Mouse (Mus musculus): Measurements from ENCODE around the gene Sgms1. TPM values are rescaled to one million over a fixed set of nuclear protein-coding genes. Genes with fewer than 3 reads are reported as not detected.
A peak's percentile ranks its signal among the peaks of the same experiment; 100 is the strongest.

Sgms1 gene
- polyA plus RNA-seq, 1 experiment from 2014 or later: 43.0 TPM

DNA sequence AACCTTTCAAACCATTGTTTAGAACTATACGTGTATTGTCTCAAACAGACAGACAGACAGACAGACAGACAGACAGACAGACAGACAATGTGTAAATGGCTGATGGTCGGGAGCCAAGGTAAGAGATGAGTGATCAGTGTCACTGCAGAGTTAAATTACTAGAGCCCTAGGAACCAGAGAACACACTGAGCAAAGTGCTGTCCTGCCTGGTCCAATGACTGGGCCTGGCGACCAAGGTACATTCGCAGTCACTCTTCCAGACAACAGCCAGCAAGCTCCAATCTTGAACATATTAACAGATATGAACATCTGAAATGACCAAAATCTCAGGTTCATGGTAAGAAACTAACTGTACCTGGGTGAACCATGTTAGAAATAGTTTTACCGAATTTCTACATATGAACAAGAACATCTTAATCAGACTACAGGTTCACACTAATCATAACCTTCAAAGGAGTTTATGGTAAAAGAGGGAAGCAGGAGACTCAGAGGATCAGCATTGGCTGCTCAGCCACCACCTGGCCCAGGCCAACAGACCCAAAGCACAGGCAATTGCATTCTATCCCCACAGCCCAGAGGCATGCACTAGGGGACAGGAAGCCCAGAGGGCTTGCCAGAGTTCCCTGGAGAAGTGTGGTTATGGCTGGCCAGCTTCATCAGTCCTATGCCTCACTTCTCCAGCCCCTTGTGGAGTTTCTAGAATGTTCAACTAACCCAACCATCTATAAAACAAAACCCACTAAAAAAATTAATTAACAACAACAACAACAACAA lies 104.6 kb downstream of the Sgms1 start:
- Histone ChIP-seq H3K27ac (ENCODE audit: low read length) (no peak overlapping the region), H3K9ac (ENCODE audit: low read length) (no peak overlapping the region), H3K4me1 (ENCODE audit: control insufficient read depth, insufficient read depth, low read length) (0 out of 2 replicates have a peak, but pooled peaks cover 12% of the 10 kb centered on the region), H3K27me3 (ENCODE audit: control insufficient read depth, insufficient read depth, low read length) (no peaks in the 10 kb centered on the region), H3K4me3 (replicated peaks; ENCODE audit: low read length) (no peak overlapping the region), H3K4me2 (ENCODE audit: low read depth, low read length) (no peak overlapping the region), H3K9me3 (replicated peaks; ENCODE audit: control insufficient read depth, low read length) (no peaks in the 10 kb centered on the region), H3K36me3 (ENCODE audit: control insufficient read depth, insufficient read depth, low read length) (no peaks in the 10 kb centered on the region)
- ATAC-seq (ENCODE audit: insufficient read depth, low FRiP score): no peak
- 93% methylated on average over 5 of the region's 5 CpGs for WGBS

DNA sequence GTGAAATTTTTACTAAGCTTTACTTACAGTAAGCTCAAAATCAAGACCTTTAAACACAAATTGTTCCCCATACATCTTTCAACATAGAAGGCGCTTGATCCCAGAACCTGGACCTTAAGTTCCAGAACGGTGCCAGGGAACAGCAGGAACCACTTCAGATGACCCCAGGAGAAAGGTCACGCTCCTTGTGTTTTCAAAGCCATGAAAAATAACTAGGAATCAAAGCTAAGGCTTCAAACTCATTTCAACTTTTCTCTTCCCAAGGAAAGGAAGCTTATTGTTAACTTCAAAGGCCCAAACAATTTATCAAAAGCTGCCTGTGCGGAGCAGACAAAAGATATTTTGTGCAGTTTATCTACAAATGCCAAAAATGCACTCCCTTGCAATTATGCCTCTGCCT lies 107.6 kb downstream of the Sgms1 start:
- Histone ChIP-seq H3K9me3 (replicated peaks; ENCODE audit: control insufficient read depth, low read length) (no peaks in the 10 kb centered on the region), H3K27me3 (ENCODE audit: control insufficient read depth, insufficient read depth, low read length) (no peaks in the 10 kb centered on the region), H3K9ac (ENCODE audit: low read length) (no peak overlapping the region), H3K4me3 (replicated peaks; ENCODE audit: low read length) (no peak overlapping the region), H3K4me1 (ENCODE audit: control insufficient read depth, insufficient read depth, low read length) (peaks cover 3% of the 10 kb centered on the region; the same call in 1 of the 2 replicates), H3K27ac (ENCODE audit: low read length) (no peak overlapping the region), H3K4me2 (ENCODE audit: low read depth, low read length) (no peak overlapping the region), H3K36me3 (ENCODE audit: control insufficient read depth, insufficient read depth, low read length) (no peaks in the 10 kb centered on the region)
- ATAC-seq (ENCODE audit: insufficient read depth, low FRiP score): no peak
- 68% methylated on average over 4 of the region's 4 CpGs for WGBS

DNA sequence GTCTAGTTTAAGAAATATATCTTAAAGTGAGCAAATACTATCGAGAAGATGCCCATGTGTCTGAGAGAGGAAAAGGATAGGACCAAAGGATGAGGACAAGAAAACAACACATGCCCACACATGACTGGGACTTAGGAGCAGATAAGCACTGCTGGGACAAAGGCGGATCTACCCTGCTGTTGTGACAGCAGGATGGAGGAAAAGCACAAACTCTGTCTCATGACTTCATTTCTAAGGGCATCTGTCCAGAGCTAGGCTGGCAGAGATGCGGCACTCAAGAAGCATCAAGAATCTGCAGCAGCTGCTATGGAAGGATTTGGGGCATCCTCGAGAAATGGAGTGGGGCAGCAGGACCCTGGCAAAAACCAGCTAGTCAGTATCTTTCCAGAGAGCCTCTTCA lies 109.1 kb downstream of the Sgms1 start:
- no peaks in the 10 kb centered on the region for H3K9me3 ChIP-seq (replicated peaks; ENCODE audit: control insufficient read depth, low read length)
- H3K27me3 ChIP-seq (ENCODE audit: control insufficient read depth, insufficient read depth, low read length): no peaks in the 10 kb centered on the region
- no peak overlapping the region for H3K4me3 ChIP-seq (replicated peaks; ENCODE audit: low read length)
- no peaks in the 10 kb centered on the region for H3K36me3 ChIP-seq (ENCODE audit: control insufficient read depth, insufficient read depth, low read length)
- H3K4me2 ChIP-seq (ENCODE audit: low read depth, low read length): no peak overlapping the region
- no peak overlapping the region for H3K27ac ChIP-seq (ENCODE audit: low read length)
- H3K4me1 ChIP-seq (ENCODE audit: control insufficient read depth, insufficient read depth, low read length): peaks cover 3% of the 10 kb centered on the region; the same call in 1 of the 2 replicates
- 74% methylated on average over 4 of the region's 4 CpGs for WGBS
- no peak overlapping the region for H3K9ac ChIP-seq (ENCODE audit: low read length)
- ATAC-seq (ENCODE audit: insufficient read depth, low FRiP score): no peak

DNA sequence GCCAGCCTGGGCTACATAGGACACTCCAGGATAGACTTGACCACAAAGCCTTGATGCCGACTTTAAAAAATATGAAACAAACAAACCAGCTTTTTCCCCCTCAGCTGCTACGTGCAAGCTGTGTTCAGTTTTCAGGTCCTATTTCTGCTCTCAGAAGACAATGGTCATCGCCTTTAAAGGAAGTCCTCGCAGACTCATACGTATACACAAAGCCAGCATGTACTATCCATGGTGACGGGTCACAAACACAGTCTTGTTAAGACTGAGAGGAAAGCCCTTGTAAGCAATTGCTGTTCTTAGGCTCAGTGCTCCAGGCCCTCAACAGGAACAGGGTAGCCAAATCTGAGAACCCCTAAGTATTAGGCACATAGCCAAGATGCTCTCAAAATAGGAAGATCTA lies 110.1 kb downstream of the Sgms1 start:
- H3K9ac ChIP-seq (ENCODE audit: low read length): no peak overlapping the region
- H3K4me2 ChIP-seq (ENCODE audit: low read depth, low read length): no peak overlapping the region
- WGBS: 84% methylated on average over 6 of the region's 6 CpGs
- no peaks in the 10 kb centered on the region for H3K9me3 ChIP-seq (replicated peaks; ENCODE audit: control insufficient read depth, low read length)
- H3K27ac ChIP-seq (ENCODE audit: low read length): no peak overlapping the region
- peak; percentile 57; the same call in 1 of the 2 replicates for ATAC-seq (ENCODE audit: insufficient read depth, low FRiP score)
- no peak overlapping the region for H3K4me3 ChIP-seq (replicated peaks; ENCODE audit: low read length)
- H3K27me3 ChIP-seq (ENCODE audit: control insufficient read depth, insufficient read depth, low read length): no peaks in the 10 kb centered on the region
- peaks cover 3% of the 10 kb centered on the region; the same call in 1 of the 2 replicates for H3K4me1 ChIP-seq (ENCODE audit: control insufficient read depth, insufficient read depth, low read length)
- no peaks in the 10 kb centered on the region for H3K36me3 ChIP-seq (ENCODE audit: control insufficient read depth, insufficient read depth, low read length)

DNA sequence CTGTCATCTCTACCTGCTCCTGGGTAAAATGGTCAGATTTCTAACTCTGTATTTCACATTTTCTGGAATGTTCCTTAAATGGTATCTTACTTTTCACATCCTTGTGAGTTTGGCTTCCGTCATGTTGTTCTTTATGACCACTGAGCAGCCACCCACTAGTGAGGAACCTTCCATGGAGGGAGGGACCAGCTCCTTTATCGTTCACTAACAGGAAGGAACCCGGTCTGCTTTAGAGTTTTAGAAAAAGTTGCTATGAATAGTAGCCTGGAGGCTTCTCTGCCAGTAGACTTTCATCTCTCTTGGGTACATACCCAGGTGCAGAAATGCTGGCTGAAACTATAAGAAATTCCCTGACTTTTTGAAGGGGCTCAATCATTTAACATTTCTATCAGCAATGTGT lies 111.6 kb downstream of the Sgms1 start:
- ATAC-seq (ENCODE audit: insufficient read depth, low FRiP score): no peak
- 70% methylated on average over 3 of the region's 3 CpGs for WGBS
- H3K27ac ChIP-seq (ENCODE audit: low read length): no peak overlapping the region

DNA sequence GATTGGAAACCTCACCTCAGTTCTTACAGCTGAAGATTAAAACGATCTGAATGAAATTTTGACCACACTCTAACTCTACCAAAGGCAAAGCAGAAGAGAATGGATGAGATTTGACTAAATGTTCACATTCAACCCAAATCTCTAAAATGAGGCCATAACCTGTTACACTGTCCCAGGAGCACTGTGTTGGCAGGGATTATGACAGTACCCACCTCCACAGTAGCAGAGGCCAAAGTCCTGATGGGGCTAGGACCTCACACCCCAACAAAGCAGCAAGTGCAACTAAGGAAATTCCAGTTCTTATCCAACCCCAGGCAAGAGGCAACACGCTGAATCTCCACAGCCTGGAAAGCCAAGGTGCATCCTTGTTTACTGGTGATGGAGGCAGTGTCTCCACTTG lies 112.2 kb downstream of the Sgms1 start:
- H3K27ac ChIP-seq (ENCODE audit: low read length): no peak overlapping the region
- ATAC-seq (ENCODE audit: insufficient read depth, low FRiP score): no peak
- WGBS: 79% methylated on average over 2 of the region's 2 CpGs

More for the DNA sequence above, 111.6 kb downstream of the Sgms1 start:
- no peaks in the 10 kb centered on the region for H3K9me3 ChIP-seq (replicated peaks; ENCODE audit: control insufficient read depth, low read length)
- H3K9ac ChIP-seq (ENCODE audit: low read length): no peak overlapping the region
- H3K36me3 ChIP-seq (ENCODE audit: control insufficient read depth, insufficient read depth, low read length): no peaks in the 10 kb centered on the region
- no peak overlapping the region for H3K4me3 ChIP-seq (replicated peaks; ENCODE audit: low read length)
- no peaks in the 10 kb centered on the region for H3K27me3 ChIP-seq (ENCODE audit: control insufficient read depth, insufficient read depth, low read length)
- peaks cover 3% of the 10 kb centered on the region; the same call in 1 of the 2 replicates for H3K4me1 ChIP-seq (ENCODE audit: control insufficient read depth, insufficient read depth, low read length)
- H3K4me2 ChIP-seq (ENCODE audit: low read depth, low read length): no peak overlapping the region

DNA sequence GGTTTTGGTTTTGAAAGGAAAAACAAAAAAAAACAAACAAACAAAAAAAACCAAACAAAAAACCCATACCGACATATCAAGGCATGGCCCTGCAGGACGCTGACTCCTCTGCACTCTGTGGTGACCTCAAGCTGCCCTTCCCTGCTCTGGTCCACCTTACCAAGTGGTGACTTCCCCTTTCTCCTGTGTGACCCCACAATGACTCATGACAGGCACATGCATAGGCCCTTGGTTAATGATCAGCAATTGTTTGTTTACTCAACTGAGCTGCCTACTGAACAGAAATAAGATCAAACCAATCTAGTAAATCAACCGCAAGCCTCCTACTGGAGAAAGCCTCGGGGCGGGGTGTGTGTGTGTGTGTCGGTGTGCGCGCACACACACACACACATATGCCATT lies 112.7 kb downstream of the Sgms1 start:
- peak; percentile 38; the same call in 1 of the 2 replicates for ATAC-seq (ENCODE audit: insufficient read depth, low FRiP score)
- no peak overlapping the region for H3K27ac ChIP-seq (ENCODE audit: low read length)
- no peak overlapping the region for H3K4me2 ChIP-seq (ENCODE audit: low read depth, low read length)
- no peak overlapping the region for H3K4me3 ChIP-seq (replicated peaks; ENCODE audit: low read length)
- H3K27me3 ChIP-seq (ENCODE audit: control insufficient read depth, insufficient read depth, low read length): no peaks in the 10 kb centered on the region
- peaks cover 12% of the 10 kb centered on the region; the same call in 1 of the 2 replicates for H3K4me1 ChIP-seq (ENCODE audit: control insufficient read depth, insufficient read depth, low read length)
- 66% methylated on average over 8 of the region's 8 CpGs for WGBS
- no peak overlapping the region for H3K9ac ChIP-seq (ENCODE audit: low read length)
- no peaks in the 10 kb centered on the region for H3K36me3 ChIP-seq (ENCODE audit: control insufficient read depth, insufficient read depth, low read length)
- no peaks in the 10 kb centered on the region for H3K9me3 ChIP-seq (replicated peaks; ENCODE audit: control insufficient read depth, low read length)

More for the DNA sequence above, 112.2 kb downstream of the Sgms1 start:
- H3K4me2 ChIP-seq (ENCODE audit: low read depth, low read length): no peak overlapping the region
- no peak overlapping the region for H3K9ac ChIP-seq (ENCODE audit: low read length)
- peaks cover 7% of the 10 kb centered on the region; the same call in 1 of the 2 replicates for H3K4me1 ChIP-seq (ENCODE audit: control insufficient read depth, insufficient read depth, low read length)
- no peaks in the 10 kb centered on the region for H3K9me3 ChIP-seq (replicated peaks; ENCODE audit: control insufficient read depth, low read length)
- H3K36me3 ChIP-seq (ENCODE audit: control insufficient read depth, insufficient read depth, low read length): no peaks in the 10 kb centered on the region
- H3K27me3 ChIP-seq (ENCODE audit: control insufficient read depth, insufficient read depth, low read length): no peaks in the 10 kb centered on the region
- H3K4me3 ChIP-seq (replicated peaks; ENCODE audit: low read length): no peak overlapping the region

DNA sequence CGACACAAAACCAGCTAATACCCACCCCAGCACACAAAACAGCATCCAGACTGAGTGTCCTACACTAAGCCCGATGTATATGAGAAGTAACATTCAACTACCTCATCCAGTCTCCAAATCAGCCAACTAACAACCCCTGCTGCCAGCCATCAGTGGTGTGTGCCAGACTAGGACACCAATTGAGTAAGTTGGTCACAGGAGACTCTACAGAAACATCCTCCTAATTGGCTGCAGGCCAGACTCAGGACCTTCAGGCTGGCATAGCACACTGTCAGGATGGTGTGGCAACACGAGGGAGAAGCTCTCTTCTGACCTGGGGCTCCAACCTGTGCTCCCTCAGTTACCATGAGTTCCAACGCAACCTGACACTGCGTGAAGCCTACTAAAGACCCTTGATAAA lies 113.3 kb downstream of the Sgms1 start:
- Histone ChIP-seq H3K27ac (ENCODE audit: low read length) (no peak overlapping the region), H3K27me3 (ENCODE audit: control insufficient read depth, insufficient read depth, low read length) (no peaks in the 10 kb centered on the region), H3K9me3 (replicated peaks; ENCODE audit: control insufficient read depth, low read length) (no peaks in the 10 kb centered on the region), H3K36me3 (ENCODE audit: control insufficient read depth, insufficient read depth, low read length) (no peaks in the 10 kb centered on the region), H3K4me3 (replicated peaks; ENCODE audit: low read length) (no peak overlapping the region), H3K4me2 (ENCODE audit: low read depth, low read length) (no peak overlapping the region), H3K9ac (ENCODE audit: low read length) (no peak overlapping the region), H3K4me1 (ENCODE audit: control insufficient read depth, insufficient read depth, low read length) (peaks cover 12% of the 10 kb centered on the region; the same call in 1 of the 2 replicates)
- no peak for ATAC-seq (ENCODE audit: insufficient read depth, low FRiP score)
- 80% methylated on average over 5 of the region's 5 CpGs for WGBS

DNA sequence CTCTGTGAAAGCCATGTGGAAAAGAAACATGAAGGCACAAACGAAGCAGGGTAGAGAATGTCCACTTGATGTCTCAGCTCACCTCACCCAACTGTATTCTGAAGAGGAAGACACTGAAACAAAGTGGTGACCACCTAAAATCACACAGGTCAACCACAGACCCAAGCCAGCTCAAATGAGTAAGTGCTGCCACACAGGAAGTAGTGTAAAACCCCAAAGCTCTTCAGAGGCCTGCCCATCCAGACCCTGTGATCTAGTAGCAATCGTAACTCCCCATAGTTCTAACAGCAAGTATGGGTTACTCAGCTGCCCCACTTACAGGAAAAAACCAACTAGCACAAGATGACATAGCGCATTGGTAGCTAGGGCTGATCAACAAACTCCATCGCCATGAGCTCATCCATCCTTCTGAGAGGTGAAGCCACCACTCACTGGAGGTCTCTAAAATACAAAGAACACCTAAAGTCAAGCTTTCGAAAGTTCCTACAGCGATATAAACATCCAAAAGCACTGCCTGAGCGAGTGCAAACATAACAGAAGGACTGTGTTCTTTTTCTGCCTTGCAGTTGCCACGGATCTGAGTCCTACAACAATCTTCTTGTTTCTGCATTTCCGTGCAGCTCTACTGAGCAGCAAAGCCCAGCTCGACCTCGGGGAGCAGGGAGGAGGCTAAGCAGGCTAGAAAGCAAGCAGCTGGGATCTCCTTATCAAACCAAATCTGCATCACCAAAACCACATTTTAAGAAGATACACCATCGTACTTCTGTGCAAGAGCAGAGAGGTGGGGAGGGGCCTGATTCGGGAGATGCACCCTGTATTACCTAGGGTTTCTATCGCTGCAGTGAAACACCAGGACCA lies 114.2 kb downstream of the Sgms1 start:
- no peak for ATAC-seq (ENCODE audit: insufficient read depth, low FRiP score)
- Histone ChIP-seq H3K9ac (ENCODE audit: low read length) (no peak overlapping the region), H3K36me3 (ENCODE audit: control insufficient read depth, insufficient read depth, low read length) (no peaks in the 10 kb centered on the region), H3K9me3 (replicated peaks; ENCODE audit: control insufficient read depth, low read length) (no peaks in the 10 kb centered on the region), H3K4me3 (replicated peaks; ENCODE audit: low read length) (no peak overlapping the region), H3K27ac (ENCODE audit: low read length) (no peak overlapping the region), H3K4me1 (ENCODE audit: control insufficient read depth, insufficient read depth, low read length) (peaks cover 12% of the 10 kb centered on the region; the same call in 1 of the 2 replicates), H3K27me3 (ENCODE audit: control insufficient read depth, insufficient read depth, low read length) (no peaks in the 10 kb centered on the region), H3K4me2 (ENCODE audit: low read depth, low read length) (no peak overlapping the region)
- 76% methylated on average over 14 of the region's 14 CpGs for WGBS
